Mouse (Mus musculus) embryonic facial prominence, embryonic 10.5 days (tissue): Measurements from ENCODE around the gene Bola3. TPM values are rescaled to one million over a fixed set of nuclear protein-coding genes. Genes with fewer than 3 reads are reported as not detected.

Experiments
- microRNA-seq: library from miRNA; unstranded; fragments of <30 nt; microRNA quantifications from one replicate; pipeline ENCODE4, GENCODE M21; 2017
- polyA plus RNA-seq: library from polyadenylated mRNA; unstranded; fragments of >200 nt; fragmentation: Nextera tagmentation; extraction: Ambion mirVana; gene quantifications from 2 replicates; pipeline ENCODE4 v1.2.1, GENCODE M21; 2016

Gene Bola3
- polyA plus RNA-seq, 1 experiment from 2014 or later: 153 TPM

Small RNAs within 50 kb of the gene (microRNA-seq; reads per million reads assigned to microRNA genes)
- not detected for gene Mir6374

Other genes with a start within 250 kb of the Bola3 start
- 2.4 and 2.8 TPM in 2 replicates for gene Ccdc142, start 247.5 kb upstream of the Bola3 start, polyA plus RNA-seq
- gene Gm42688, start 247.5 kb upstream of the Bola3 start, polyA plus RNA-seq: 1.8 and 2.1 TPM in 2 replicates
- 144 and 145 TPM in 2 replicates for gene Mrpl53, start 240.1 kb upstream of the Bola3 start, polyA plus RNA-seq
- gene Mogs, start 233.7 kb upstream of the Bola3 start, polyA plus RNA-seq: 41.0 and 44.1 TPM in 2 replicates
- 147 and 172 TPM in 2 replicates for gene Wbp1, start 227.6 kb upstream of the Bola3 start, polyA plus RNA-seq
- 18.6 and 20.2 TPM in 2 replicates for gene Ino80b, start 223.7 kb upstream of the Bola3 start, polyA plus RNA-seq
- 38.2 and 39.0 TPM in 2 replicates for gene Rtkn, start 213.7 kb upstream of the Bola3 start, polyA plus RNA-seq
- gene Wdr54, start 192.8 kb upstream of the Bola3 start, polyA plus RNA-seq: 10.2 and 11.2 TPM in 2 replicates
- 1.3 and 2.1 TPM in 2 replicates for gene 1700003E16Rik, start 192.7 kb upstream of the Bola3 start, polyA plus RNA-seq
- gene Dctn1, start 183.2 kb upstream of the Bola3 start, polyA plus RNA-seq: 112 and 116 TPM in 2 replicates
- 0.70 and 0.97 TPM in 2 replicates for gene Slc4a5, start 129.3 kb upstream of the Bola3 start, polyA plus RNA-seq
- 62.6 and 71.5 TPM in 2 replicates for gene Mthfd2, start 23.2 kb upstream of the Bola3 start, polyA plus RNA-seq
- gene Mob1a, start 23.1 kb upstream of the Bola3 start, polyA plus RNA-seq: 60.2 and 62.4 TPM in 2 replicates
- gene Tet3, start 109.9 kb downstream of the Bola3 start, polyA plus RNA-seq: 45.1 and 50.0 TPM in 2 replicates
- gene Dguok, start 157.8 kb downstream of the Bola3 start, polyA plus RNA-seq: 61.0 and 62.1 TPM in 2 replicates
- 1.1 and 1.2 TPM in 2 replicates for gene Actg2, start 187.1 kb downstream of the Bola3 start, polyA plus RNA-seq
- gene Stambp, start 223.6 kb downstream of the Bola3 start, polyA plus RNA-seq: 14.6 and 16.6 TPM in 2 replicates